Mouse (Mus musculus) layer of hippocampus, postnatal 10 days (tissue): ENCODE measurements around the gene Kdm5b. TPM values are rescaled to one million over a fixed set of nuclear protein-coding genes. Genes with fewer than 3 reads are reported as not detected.
"Not testable (repeated sequence)": the region's sequence is repeated elsewhere in the genome, so short reads cannot be mapped to it uniquely, and the experiment has no call there.

Experiments
- DNase-seq, 2 experiments: peaks; one replicate each; pipeline ENCODE4 v3.0.0; 2021; ENCODE audit warnings: low spot score in 2 of 2
- long read RNA-seq: library from polyadenylated mRNA; stranded (forward); transcript quantifications from one replicate; pipeline ENCODE4 v2.0.0, GENCODE M21; 2023
- total RNA-seq, 2 experiments: library from RNA; stranded (reverse); gene quantifications; 2 replicates each; pipeline ENCODE4 v1.2.3; 2021

The Kdm5b gene
- total RNA-seq = 10 to 100 TPM; 74.6 to 75.4 TPM
- long read RNA-seq, full-length matches to known transcripts = 5 of 12 reads
- long read RNA-seq, partial matches to known transcripts = 5 of 12 reads
- long read RNA-seq, other reads (novel, unspliced or antisense) = 2 of 12 reads

- DNase-seq = peak; percentile 85 to 87
These were observed at the start of gene Kdm5b for GRCm38 (mm10) chr1:134559976-134560375. TSS of gene Kdm5b (plus strand) at chr1:134560171.

GRCm38 (mm10) chr1:134512183-134512582 is 47.8 kb upstream of the Kdm5b start:
- DNase-seq = no peak

- DNase-seq = no peak
These were observed 47.4 kb upstream of the Kdm5b start for GRCm38 (mm10) chr1:134512584-134512983.

DNA sequence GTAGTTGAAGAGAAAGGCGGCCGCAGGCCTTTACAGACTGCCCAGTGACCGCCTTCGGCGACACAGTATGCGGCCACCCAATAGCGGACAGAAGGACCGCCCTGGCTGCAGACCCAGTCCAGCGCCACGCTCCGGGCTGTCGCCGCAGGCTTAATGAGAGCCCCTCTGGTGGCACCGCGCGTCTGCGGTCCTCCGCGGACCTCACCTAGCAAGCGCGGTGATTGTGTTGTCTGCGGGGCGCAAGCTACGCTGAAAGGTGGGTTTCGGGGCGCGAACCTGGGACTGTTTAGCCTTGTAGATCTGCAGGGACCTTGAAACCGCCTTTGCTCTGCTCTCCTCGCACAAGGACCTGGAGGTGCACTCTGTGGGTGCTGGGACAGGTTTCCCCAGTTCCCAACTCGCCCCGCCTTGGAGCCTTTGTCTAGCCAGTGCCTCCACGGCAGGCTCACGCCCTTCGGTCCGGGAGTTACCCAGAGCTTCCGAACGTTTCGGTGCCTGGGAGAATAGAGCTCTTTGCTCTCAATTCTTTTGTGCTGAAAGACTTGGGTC is 46.6 kb upstream of the Kdm5b start:
- peak in 1 of 2 experiments; percentile 13 for DNase-seq

DNA sequence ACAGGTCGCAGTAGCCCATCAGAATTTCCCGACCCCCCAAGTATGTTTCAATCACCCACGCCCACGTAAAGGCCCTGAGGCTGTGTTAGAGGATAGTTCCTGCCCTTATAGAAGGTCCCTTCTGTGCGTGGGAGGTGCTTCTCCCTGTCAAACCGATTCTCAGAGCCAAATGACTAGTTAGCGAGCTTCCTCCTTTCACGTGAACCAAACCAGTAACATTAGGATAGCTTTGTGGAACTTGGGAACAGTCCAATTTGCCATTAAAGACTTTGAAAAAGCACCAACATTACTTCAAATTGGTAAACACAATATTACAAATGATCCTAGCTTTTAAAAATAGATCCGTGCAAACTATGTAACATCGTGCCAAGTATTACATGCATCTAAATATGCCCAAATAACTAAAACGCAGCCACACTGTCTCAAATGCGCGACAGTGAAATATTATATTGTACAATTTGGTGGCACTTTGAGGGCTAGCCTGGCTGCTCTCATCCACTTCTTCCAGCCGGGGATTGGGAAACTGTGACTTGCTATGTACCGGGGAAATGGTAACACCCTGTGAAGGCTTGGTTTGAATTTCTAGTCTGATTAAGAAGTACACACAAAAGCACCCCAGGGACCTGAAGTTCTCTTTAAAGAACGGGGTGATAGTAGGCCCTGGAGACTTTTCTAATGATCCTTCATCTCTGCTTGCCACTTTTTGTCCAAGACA is 45.9 kb upstream of the Kdm5b start:
- no peak for DNase-seq

GRCm38 (mm10) chr1:134515891-134516290 is 44.1 kb upstream of the Kdm5b start:
- no peak for DNase-seq

DNA sequence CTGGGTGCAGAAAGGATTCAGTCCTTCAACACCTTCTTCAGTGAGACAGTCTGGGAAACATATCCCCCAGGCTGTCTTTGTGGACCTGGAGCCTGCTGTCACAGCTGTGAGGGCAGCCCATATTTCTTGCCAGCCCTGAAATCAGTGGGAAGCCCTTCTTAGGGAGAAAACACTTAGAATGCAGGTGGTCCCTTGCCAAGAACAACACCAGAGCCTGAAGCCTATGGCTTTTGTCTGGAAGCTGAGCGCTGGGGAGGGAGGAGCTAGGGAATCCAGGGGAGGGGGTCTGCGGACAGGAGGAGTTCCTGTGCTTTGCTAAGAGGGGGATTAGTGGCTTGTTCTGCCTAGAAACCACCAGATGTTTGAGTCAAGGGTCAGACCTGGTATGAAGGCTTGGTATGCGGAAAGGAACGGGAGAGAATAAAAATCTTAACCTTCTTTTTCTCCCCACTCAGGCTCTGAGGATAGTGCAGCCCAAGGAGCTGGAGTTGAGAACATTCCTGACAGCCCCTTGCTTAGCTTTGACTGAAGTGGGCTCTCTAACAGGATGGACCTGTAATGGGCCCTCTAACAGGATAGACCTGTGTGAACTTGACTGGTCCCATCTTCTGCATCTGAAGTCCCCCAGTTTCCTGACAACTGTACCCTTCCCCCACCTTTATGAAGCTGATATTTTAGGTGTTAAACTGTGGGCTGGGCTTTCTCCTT is 43.3 kb upstream of the Kdm5b start:
- DNase-seq = no peak

DNA sequence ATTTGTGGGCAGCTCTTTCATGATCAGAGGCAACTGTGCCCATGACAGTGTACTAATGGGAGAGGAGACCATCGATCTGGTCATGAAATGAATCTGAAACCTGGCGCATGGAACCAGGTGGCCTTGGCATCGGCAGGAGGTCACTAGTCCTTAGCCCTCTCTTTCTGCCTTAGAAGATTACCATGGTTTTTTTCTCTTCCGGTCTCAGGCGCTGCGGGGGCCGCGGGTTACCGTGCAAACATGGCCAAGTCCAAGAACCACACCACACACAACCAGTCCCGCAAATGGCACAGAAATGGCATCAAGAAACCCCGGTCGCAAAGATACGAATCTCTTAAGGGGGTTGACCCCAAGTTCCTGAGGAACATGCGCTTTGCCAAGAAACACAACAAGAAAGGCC is 42.1 kb upstream of the Kdm5b start:
- DNase-seq = not testable (repeated sequence)

GRCm38 (mm10) chr1:134518677-134519076 is 41.3 kb upstream of the Kdm5b start:
- peak; percentile 87 for DNase-seq

- DNase-seq = not testable (repeated sequence)
These were observed 40.8 kb upstream of the Kdm5b start for GRCm38 (mm10) chr1:134519201-134519600.

- no peak for DNase-seq
These were observed 39.8 kb upstream of the Kdm5b start for GRCm38 (mm10) chr1:134520001-134520721.

DNA sequence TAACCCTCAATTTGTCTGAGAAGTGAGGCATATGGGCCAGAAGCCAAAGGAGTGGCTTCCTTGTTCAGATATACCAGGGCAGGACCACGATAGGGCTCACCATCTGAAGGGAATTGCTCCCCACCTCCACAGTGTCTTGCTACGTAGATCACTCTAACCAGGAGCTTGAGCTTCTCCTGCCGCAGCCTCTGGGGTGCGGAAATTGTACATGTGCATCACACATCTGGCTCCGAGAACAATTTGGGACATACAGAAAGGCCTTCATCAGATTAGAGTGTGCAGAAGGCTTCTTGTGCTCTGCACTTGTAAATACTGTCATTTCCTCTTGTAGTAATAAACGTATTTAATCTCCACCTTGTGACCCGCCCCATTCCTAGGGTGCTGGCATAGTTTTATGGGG is 38.8 kb upstream of the Kdm5b start:
- DNase-seq = no peak

- no peak for DNase-seq
These were observed 37.6 kb upstream of the Kdm5b start for GRCm38 (mm10) chr1:134522325-134522724.

- DNase-seq = no peak
These were observed 35.5 kb upstream of the Kdm5b start for GRCm38 (mm10) chr1:134524424-134524823.

DNA sequence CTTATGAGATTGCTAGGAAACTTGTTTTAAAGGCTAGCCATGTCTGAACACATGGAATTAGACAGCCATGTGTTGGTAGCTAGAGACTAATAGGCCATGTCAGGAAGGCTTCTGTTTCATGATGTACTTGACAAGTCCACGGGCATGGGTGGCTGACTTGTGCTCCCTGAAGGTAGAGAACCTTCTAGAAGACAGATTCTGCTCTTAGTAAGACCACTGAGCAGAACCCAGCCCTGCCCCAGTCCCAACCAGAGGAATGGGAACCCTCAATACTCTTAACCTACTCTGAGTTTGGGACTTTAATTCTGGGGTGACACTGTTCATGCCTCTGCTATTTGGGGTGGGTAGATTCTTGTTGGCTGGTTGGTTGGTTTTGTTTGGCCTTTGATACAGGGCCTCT is 35.0 kb upstream of the Kdm5b start:
- no peak for DNase-seq

DNA sequence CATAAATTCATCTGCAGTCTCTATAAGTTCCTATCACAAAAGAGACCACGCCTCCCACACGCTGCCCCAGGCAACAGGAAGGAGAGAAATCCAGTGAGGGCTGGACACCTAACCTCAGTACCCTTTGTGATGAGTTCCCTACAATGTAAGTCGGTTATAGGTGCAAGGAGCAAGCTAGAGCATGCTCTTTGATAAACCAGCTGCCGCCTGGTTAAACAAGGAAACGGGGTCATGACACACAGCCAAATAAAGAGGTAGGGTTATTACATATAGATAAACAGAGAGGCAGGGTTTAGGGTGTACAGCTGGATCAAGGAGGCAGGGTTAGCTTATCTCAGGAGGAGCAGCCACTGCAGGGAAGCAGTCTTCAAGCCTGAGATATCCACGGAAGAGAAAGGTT is 33.2 kb upstream of the Kdm5b start:
- DNase-seq = no peak

DNA sequence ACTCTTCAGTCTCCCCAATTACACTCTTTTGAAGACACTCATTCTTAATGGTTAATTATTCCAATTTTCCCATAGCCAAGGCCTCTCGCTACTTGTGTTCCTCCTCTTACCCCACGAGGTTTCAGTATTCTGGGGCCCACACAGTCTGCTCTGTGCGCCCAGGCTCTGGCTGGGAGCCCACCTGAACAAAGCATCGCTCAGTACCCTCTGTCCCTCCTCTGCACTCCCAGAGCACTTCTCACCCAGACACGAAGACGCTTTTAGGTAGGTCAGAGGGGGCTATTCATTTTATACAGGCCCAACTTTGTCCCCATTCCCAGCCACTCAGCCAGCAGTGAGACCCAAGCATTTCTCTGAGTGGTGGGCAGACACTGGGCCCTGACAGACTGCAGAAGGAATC is 29.4 kb upstream of the Kdm5b start:
- DNase-seq = peak; percentile 61 to 70

- not testable (repeated sequence) for DNase-seq
These were observed 26.3 kb upstream of the Kdm5b start for GRCm38 (mm10) chr1:134533710-134534109.

- DNase-seq = no peak
These were observed 24.9 kb upstream of the Kdm5b start for GRCm38 (mm10) chr1:134535054-134535453.

- no peak for DNase-seq
These were observed 24.5 kb upstream of the Kdm5b start for GRCm38 (mm10) chr1:134535513-134535912.

DNA sequence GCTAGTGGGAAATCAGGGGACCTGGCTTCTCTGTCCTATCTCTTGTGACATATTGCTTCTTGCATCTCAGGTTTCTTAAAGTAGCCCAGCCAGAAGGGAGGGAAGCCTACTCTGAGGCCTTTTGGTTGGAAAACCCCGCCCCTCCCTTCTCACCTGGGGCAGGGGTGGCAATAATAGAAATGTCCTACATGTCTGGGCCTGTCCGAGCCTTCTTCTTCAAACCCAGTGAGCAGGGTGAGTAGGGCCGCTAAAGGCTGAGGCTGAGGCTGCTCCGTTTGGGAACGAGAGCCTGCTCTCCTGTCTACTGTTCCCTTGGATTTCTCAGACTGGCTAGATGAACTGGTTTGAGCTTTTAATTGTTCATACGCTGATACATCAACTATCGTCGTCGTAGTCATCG is 19.4 kb upstream of the Kdm5b start:
- no peak for DNase-seq

DNA sequence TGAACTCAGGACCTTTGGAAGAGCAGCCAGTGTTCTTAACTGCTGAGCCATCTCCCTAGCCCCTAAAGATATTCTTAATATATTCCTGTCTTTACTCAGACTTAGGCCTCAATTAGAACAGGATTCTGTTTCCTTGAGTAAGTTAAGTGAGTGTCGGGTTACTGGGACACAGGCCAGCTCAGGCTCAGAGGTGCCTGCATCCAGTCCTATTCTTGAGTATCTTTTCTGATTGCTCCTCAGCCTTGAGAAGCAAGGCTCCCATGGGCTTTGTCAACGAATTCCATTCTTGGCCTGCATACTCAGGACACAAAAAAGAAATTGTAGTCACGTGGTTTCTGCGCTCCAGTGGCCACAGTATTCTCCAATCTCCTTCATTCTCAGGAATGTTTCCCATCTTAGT is 11.7 kb upstream of the Kdm5b start:
- no peak for DNase-seq
